ENCODE assay signal across 30 mouse cellular contexts in genomic region chr16:57433671-57434070, GRCm38 (mm10).
"Had no signal": no experiment of that assay in that cellular context is flagged by ENCODE, and none has a peak within 500 bp of the region (broad histone marks: within the 10 kb centered on the region; RNA-seq: fewer than 3 reads in every experiment).

No protein-coding gene starts in this region.

- H3K27ac ChIP-seq: limb, embryonic 12.5 days; limb, embryonic 13.5 days; limb, embryonic 15.5 days; liver, embryonic 12.5 days; liver, embryonic 13.5 days; liver, embryonic 14.5 days; liver, embryonic 15.5 days; lung, embryonic 15.5 days; midbrain, embryonic 10.5 days; midbrain, embryonic 12.5 days; midbrain, embryonic 13.5 days; midbrain, embryonic 15.5 days; neural tube, embryonic 12.5 days; neural tube, embryonic 13.5 days had no signal

- H3K36me3 ChIP-seq: limb, embryonic 10.5 days; limb, embryonic 12.5 days; limb, embryonic 13.5 days; limb, embryonic 15.5 days; liver, embryonic 12.5 days; liver, embryonic 13.5 days; liver, embryonic 15.5 days; lung, embryonic 15.5 days; midbrain, embryonic 10.5 days; midbrain, embryonic 12.5 days; midbrain, embryonic 13.5 days; midbrain, embryonic 15.5 days; neural tube, embryonic 12.5 days; neural tube, embryonic 13.5 days had no signal

- ATAC-seq: liver, embryonic 12.5 days; liver, postnatal 0 days; lung, postnatal 0 days; midbrain, embryonic 13.5 days; midbrain, embryonic 15.5 days; midbrain, embryonic 16.5 days had no signal

- H3K4me2 ChIP-seq: limb, embryonic 12.5 days; limb, embryonic 13.5 days; limb, embryonic 15.5 days; liver, embryonic 11.5 days; liver, embryonic 12.5 days; liver, embryonic 13.5 days; liver, embryonic 15.5 days; lung, embryonic 15.5 days; midbrain, embryonic 11.5 days; midbrain, embryonic 12.5 days; midbrain, embryonic 13.5 days; midbrain, embryonic 15.5 days; neural tube, embryonic 12.5 days; neural tube, embryonic 13.5 days had no signal

- H3K9ac ChIP-seq: limb, embryonic 12.5 days; limb, embryonic 13.5 days; limb, embryonic 15.5 days; liver, embryonic 12.5 days; liver, embryonic 13.5 days; liver, embryonic 14.5 days; liver, embryonic 15.5 days; liver, postnatal 0 days; lung, embryonic 15.5 days; midbrain, embryonic 12.5 days; midbrain, embryonic 13.5 days; midbrain, embryonic 15.5 days; neural tube, embryonic 12.5 days; neural tube, embryonic 13.5 days had no signal

- H3K4me3 ChIP-seq: limb, embryonic 10.5 days; limb, embryonic 12.5 days; limb, embryonic 13.5 days; limb, embryonic 15.5 days; liver, embryonic 12.5 days; liver, embryonic 13.5 days; liver, embryonic 15.5 days; lung, embryonic 15.5 days; midbrain, embryonic 10.5 days; midbrain, embryonic 12.5 days; midbrain, embryonic 13.5 days; midbrain, embryonic 15.5 days; myocyte; neural tube, embryonic 12.5 days; neural tube, embryonic 13.5 days had no signal

- H3K27me3 ChIP-seq: limb, embryonic 12.5 days; limb, embryonic 13.5 days; limb, embryonic 15.5 days; liver, embryonic 12.5 days; liver, embryonic 13.5 days; liver, embryonic 15.5 days; lung, embryonic 15.5 days; megakaryocyte, embryonic 14.5 days; midbrain, embryonic 12.5 days; midbrain, embryonic 13.5 days; midbrain, embryonic 15.5 days; neural tube, embryonic 12.5 days; neural tube, embryonic 13.5 days had no signal

- DNase-seq: left cerebral cortex, postnatal 4 days; liver; liver, embryonic 13.5 days; liver, postnatal 0 days; lung, adult 18-20 months; lung, postnatal 10 days; lung, postnatal 14 days; lung, postnatal 36 days; lung, postnatal 4 days; midbrain, embryonic 14.5 days had no signal

- H3K4me1 ChIP-seq: liver, embryonic 13.5 days; liver, embryonic 15.5 days; midbrain, embryonic 10.5 days; midbrain, embryonic 12.5 days; midbrain, embryonic 13.5 days; midbrain, embryonic 15.5 days; neural tube, embryonic 12.5 days had no signal

- H3K9me3 ChIP-seq: limb, embryonic 10.5 days; limb, embryonic 12.5 days; limb, embryonic 13.5 days; limb, embryonic 15.5 days; liver, embryonic 12.5 days; liver, embryonic 13.5 days; liver, embryonic 15.5 days; lung, embryonic 15.5 days; megakaryocyte, embryonic 14.5 days; midbrain, embryonic 10.5 days; midbrain, embryonic 12.5 days; midbrain, embryonic 13.5 days; midbrain, embryonic 15.5 days; neural tube, embryonic 12.5 days; neural tube, embryonic 13.5 days had no signal
